20 mouse cellular contexts compared by ENCODE assay signal in genomic region chr11:116721548-116722271, GRCm38 (mm10). TPM values are rescaled to one million over a fixed set of nuclear protein-coding genes. Genes with fewer than 3 reads are reported as not detected.
DNase-seq lines count a peak whose midpoint lies in the region; ATAC-seq and TF ChIP-seq lines count a peak whose summit lies in the region.
"Had no signal": no experiment of that assay in that cellular context is flagged by ENCODE, and none has a peak within 500 bp of the region (broad histone marks: within the 10 kb centered on the region; RNA-seq: fewer than 3 reads in every experiment).

No protein-coding gene starts in this region.

- DNase-seq in heart, adult 18-20 months = peak; percentile 10 to 27
- DNase-seq in heart, postnatal 10 days = no peak
- peak; percentile 78 for DNase-seq in midbrain, embryonic 11.5 days (ENCODE audit: low spot score, missing footprints)
- peak; percentile 3 for DNase-seq in limb, embryonic 14.5 days (ENCODE audit: low spot score)
- DNase-seq in liver, embryonic 11.5 days (ENCODE audit: low spot score) = no peak
- DNase-seq in spleen, adult 12 weeks (ENCODE audit: low spot score) = no peak
- DNase-seq: cerebellum, adult 9-11 months; right cerebral cortex, postnatal 25 days had no signal

- H3K4me3 ChIP-seq in midbrain, embryonic 11.5 days (ENCODE audit: low read depth, low read length) = no peak overlapping the region
- no peak overlapping the region for H3K4me3 ChIP-seq in midbrain, embryonic 16.5 days (ENCODE audit: low read depth, low read length)
- H3K4me3 ChIP-seq in limb, embryonic 14.5 days (replicated peaks; ENCODE audit: low read length) = no peak overlapping the region
- H3K4me3 ChIP-seq in stomach, embryonic 15.5 days (replicated peaks) = no peak overlapping the region
- H3K4me3 ChIP-seq in liver, embryonic 11.5 days (ENCODE audit: low read depth, low read length) = no peak overlapping the region
- H3K4me3 ChIP-seq: embryonic facial prominence, embryonic 13.5 days; forebrain, embryonic 15.5 days; hindbrain, embryonic 12.5 days had no signal

- H3K4me2 ChIP-seq in midbrain, embryonic 11.5 days = no peak overlapping the region
- no peak overlapping the region for H3K4me2 ChIP-seq in midbrain, embryonic 16.5 days (ENCODE audit: low read length)
- no peak overlapping the region for H3K4me2 ChIP-seq in limb, embryonic 14.5 days (replicated peaks; ENCODE audit: low read depth, low read length, severe bottlenecking)
- no peak overlapping the region for H3K4me2 ChIP-seq in stomach, embryonic 15.5 days
- no peak overlapping the region for H3K4me2 ChIP-seq in liver, embryonic 11.5 days
- H3K4me2 ChIP-seq: embryonic facial prominence, embryonic 13.5 days; forebrain, embryonic 15.5 days; hindbrain, embryonic 12.5 days had no signal

- no peak overlapping the region for H3K9ac ChIP-seq in midbrain, embryonic 11.5 days (ENCODE audit: low read length)
- no peak overlapping the region for H3K9ac ChIP-seq in midbrain, embryonic 16.5 days (ENCODE audit: low read depth, low read length)
- H3K9ac ChIP-seq in limb, embryonic 14.5 days (ENCODE audit: low read depth, low read length, severe bottlenecking) = no peak overlapping the region
- H3K9ac ChIP-seq in stomach, embryonic 15.5 days = no peak overlapping the region
- no peak overlapping the region for H3K9ac ChIP-seq in liver, embryonic 11.5 days (ENCODE audit: low read depth, low read length)
- H3K9ac ChIP-seq: embryonic facial prominence, embryonic 13.5 days; forebrain, embryonic 15.5 days; hindbrain, embryonic 12.5 days had no signal

- no peak overlapping the region for H3K27ac ChIP-seq in midbrain, embryonic 11.5 days (ENCODE audit: low read depth, low read length)
- no peak overlapping the region for H3K27ac ChIP-seq in midbrain, embryonic 16.5 days (ENCODE audit: low read length)
- H3K27ac ChIP-seq in limb, embryonic 14.5 days (replicated peaks; ENCODE audit: low read depth, low read length) = no peak overlapping the region
- 0 out of 2 replicates have a peak overlapping the region, but pooled peaks have one; percentile 21 for H3K27ac ChIP-seq in stomach, embryonic 15.5 days
- no peak overlapping the region for H3K27ac ChIP-seq in liver, embryonic 11.5 days (ENCODE audit: low read depth, low read length)
- H3K27ac ChIP-seq: embryonic facial prominence, embryonic 13.5 days; forebrain, embryonic 15.5 days; hindbrain, embryonic 12.5 days; macrophage had no signal

- no peaks in the 10 kb centered on the region for H3K27me3 ChIP-seq in midbrain, embryonic 11.5 days (ENCODE audit: control insufficient read depth, insufficient read depth, low read length)
- no peaks in the 10 kb centered on the region for H3K27me3 ChIP-seq in midbrain, embryonic 16.5 days (ENCODE audit: control insufficient read depth, insufficient read depth, low read depth, low read length)
- H3K27me3 ChIP-seq in limb, embryonic 14.5 days (ENCODE audit: control insufficient read depth, insufficient read depth, low read length) = no peaks in the 10 kb centered on the region
- H3K27me3 ChIP-seq in stomach, embryonic 15.5 days (replicated peaks) = no peaks in the 10 kb centered on the region
- no peaks in the 10 kb centered on the region for H3K27me3 ChIP-seq in liver, embryonic 11.5 days (replicated peaks; ENCODE audit: control insufficient read depth, insufficient read depth, low read length)
- H3K27me3 ChIP-seq: embryonic facial prominence, embryonic 13.5 days; forebrain, embryonic 15.5 days; hindbrain, embryonic 12.5 days had no signal

- intact Hi-C loops in heart, postnatal 10 days (cut with DNase I) = no loop called here

- H3K4me1 ChIP-seq in midbrain, embryonic 11.5 days (ENCODE audit: control insufficient read depth, insufficient read depth, low read length) = no peaks in the 10 kb centered on the region
- H3K4me1 ChIP-seq in midbrain, embryonic 16.5 days (ENCODE audit: control insufficient read depth, insufficient read depth, low read length) = no peaks in the 10 kb centered on the region
- peaks cover 2% of the 10 kb centered on the region; the same call in 1 of the 2 replicates for H3K4me1 ChIP-seq in limb, embryonic 14.5 days (ENCODE audit: control insufficient read depth, insufficient read depth, low read length)
- no peaks in the 10 kb centered on the region for H3K4me1 ChIP-seq in stomach, embryonic 15.5 days
- no peaks in the 10 kb centered on the region for H3K4me1 ChIP-seq in liver, embryonic 11.5 days (replicated peaks; ENCODE audit: control insufficient read depth, insufficient read depth, low read length)

- no peak for TF ChIP-seq POLR2A in limb, embryonic 14.5 days (IDR thresholded peaks at IDR 0.05; ENCODE audit: borderline replicate concordance, extremely low read depth, insufficient read depth, insufficient read length)

- no peaks in the 10 kb centered on the region for H3K9me3 ChIP-seq in midbrain, embryonic 11.5 days (ENCODE audit: control insufficient read depth, low read length)
- H3K9me3 ChIP-seq in midbrain, embryonic 16.5 days (replicated peaks; ENCODE audit: control insufficient read depth, low read length, poor library complexity, severe bottlenecking) = no peaks in the 10 kb centered on the region
- H3K9me3 ChIP-seq in limb, embryonic 14.5 days (ENCODE audit: control insufficient read depth, low read length) = no peaks in the 10 kb centered on the region
- no peaks in the 10 kb centered on the region for H3K9me3 ChIP-seq in stomach, embryonic 15.5 days
- no peaks in the 10 kb centered on the region for H3K9me3 ChIP-seq in liver, embryonic 11.5 days (ENCODE audit: control insufficient read depth, low read length)
- H3K9me3 ChIP-seq: forebrain, embryonic 15.5 days had no signal

- no peak for ATAC-seq in midbrain, embryonic 11.5 days (ENCODE audit: low FRiP score)
- no peak for ATAC-seq in midbrain, embryonic 16.5 days
- no peak for ATAC-seq in limb, embryonic 14.5 days (ENCODE audit: low FRiP score, low read depth)
- no peak for ATAC-seq in stomach, embryonic 15.5 days (ENCODE audit: insufficient read depth, low FRiP score, low read depth)
- ATAC-seq in liver, embryonic 11.5 days (replicated peaks; ENCODE audit: low FRiP score) = no peak
- ATAC-seq: forebrain, embryonic 15.5 days; intestine, postnatal 0 days had no signal

- no peaks in the 10 kb centered on the region for H3K36me3 ChIP-seq in midbrain, embryonic 11.5 days (ENCODE audit: control insufficient read depth, insufficient read depth, low read length)
- H3K36me3 ChIP-seq in midbrain, embryonic 16.5 days (ENCODE audit: control insufficient read depth, insufficient read depth, low read length) = no peaks in the 10 kb centered on the region
- no peaks in the 10 kb centered on the region for H3K36me3 ChIP-seq in limb, embryonic 14.5 days (ENCODE audit: control insufficient read depth, insufficient read depth, low read length)
- H3K36me3 ChIP-seq in stomach, embryonic 15.5 days = no peaks in the 10 kb centered on the region
- H3K36me3 ChIP-seq in liver, embryonic 11.5 days (ENCODE audit: control insufficient read depth, insufficient read depth, low read length) = no peaks in the 10 kb centered on the region
- H3K36me3 ChIP-seq: embryonic facial prominence, embryonic 13.5 days; forebrain, embryonic 15.5 days; hindbrain, embryonic 12.5 days had no signal

- WGBS in midbrain, embryonic 11.5 days = 78% methylated on average over 9 of the region's 9 CpGs
- WGBS in midbrain, embryonic 16.5 days = 71% methylated on average over 9 of the region's 9 CpGs
- 60% methylated on average over 9 of the region's 9 CpGs for WGBS in limb, embryonic 14.5 days
- WGBS in stomach, embryonic 15.5 days = 62% methylated on average over 9 of the region's 9 CpGs
- WGBS in liver, embryonic 11.5 days = 64% methylated on average over 9 of the region's 9 CpGs

RNA-seq across cellular contexts. Expression of gene St6galnac1, which starts 53.6 kb away (rescaled TPM):
- not detected for total RNA-seq in heart, adult 18-20 months (2021)
- total RNA-seq in heart, postnatal 10 days (2021) = not detected
- not detected in 2 replicates for polyA plus RNA-seq in midbrain, embryonic 11.5 days (2014; fragmentation: Nextera tagmentation; extraction: Ambion mirVana)
- 0.09 TPM in 1 of 2 replicates, not detected in the other for polyA plus RNA-seq in midbrain, embryonic 16.5 days (2015; fragmentation: Nextera tagmentation; extraction: Ambion mirVana)
- polyA plus RNA-seq in limb, embryonic 14.5 days (2012; rRNA removed) = not detected in 2 replicates
- not detected in 2 replicates for polyA plus RNA-seq in limb, embryonic 14.5 days (2014; fragmentation: Nextera tagmentation; extraction: Ambion mirVana)
- polyA plus RNA-seq in stomach, embryonic 15.5 days (2015; fragmentation: Nextera tagmentation; extraction: Ambion mirVana) = not detected in 2 replicates
- not detected in 2 replicates for polyA plus RNA-seq in liver, embryonic 11.5 days (2014; fragmentation: Nextera tagmentation; extraction: Ambion mirVana)
- total RNA-seq: gastrocnemius, postnatal 4 days; left cerebral cortex, postnatal 36 days; monocyte, adult 5-6 weeks had no signal
- polyA plus RNA-seq: embryonic facial prominence, embryonic 13.5 days; forebrain, embryonic 15.5 days; hindbrain, embryonic 12.5 days; macrophage; stomach, embryonic 14.5 days; urinary bladder, adult 2 months had no signal

Comparison
In these comparisons a context has a peak if more than half of its experiments do, and no peak if none do; other contexts are left out.
1. DNase-seq: peak in heart, adult 18-20 months (2 of 2), midbrain, embryonic 11.5 days (single experiment) and limb, embryonic 14.5 days (single experiment); none in heart, postnatal 10 days (0 of 2), liver, embryonic 11.5 days (single experiment) and spleen, adult 12 weeks (single experiment).